Comparison of ENCODE assay signal across 25 mouse cellular contexts in the genomic region with DNA sequence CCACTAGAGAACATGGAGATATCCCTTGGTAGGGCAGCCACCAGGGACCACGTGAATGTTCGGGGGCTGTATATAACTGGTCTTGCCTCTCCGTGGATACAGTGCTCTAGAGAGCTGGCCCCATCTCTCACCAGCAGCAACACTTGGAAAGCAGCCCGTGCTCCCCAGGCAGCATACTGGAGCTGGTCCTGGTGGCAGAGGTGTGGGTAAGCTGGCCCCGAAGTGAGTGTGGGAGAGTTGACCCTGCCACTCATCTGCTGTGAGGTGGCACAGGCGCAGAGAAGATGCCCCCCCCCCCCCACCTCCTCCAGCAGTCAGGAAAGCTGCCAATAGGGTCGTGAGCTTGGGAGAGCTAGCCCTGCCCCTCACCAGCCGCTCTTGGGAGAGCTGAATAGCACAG.
DNase-seq lines count a peak whose midpoint lies in the region; ATAC-seq and TF ChIP-seq lines count a peak whose summit lies in the region.
"Had no signal": no experiment of that assay in that cellular context is flagged by ENCODE, and none has a peak within 500 bp of the region (broad histone marks: within the 10 kb centered on the region; RNA-seq: fewer than 3 reads in every experiment).

No protein-coding gene starts in this region.

- ATAC-seq in cerebellum, adult (ENCODE audit: insufficient number of reproducible peaks, low FRiP score, low TSS enrichment) = 0 out of 2 replicates have a peak, but pooled peaks have one; percentile 31
- peak; percentile 12; the same call in 1 of the 2 replicates for ATAC-seq in forebrain, embryonic 16.5 days
- no peak for ATAC-seq in forebrain, embryonic 12.5 days (ENCODE audit: low FRiP score)
- ATAC-seq: forebrain, embryonic 13.5 days had no signal

- H3K4me2 ChIP-seq in forebrain, embryonic 16.5 days (ENCODE audit: low read length) = no peak overlapping the region
- H3K4me2 ChIP-seq in forebrain, embryonic 12.5 days = no peak overlapping the region
- H3K4me2 ChIP-seq: forebrain, embryonic 13.5 days; hindbrain, embryonic 12.5 days; kidney, embryonic 15.5 days; limb, embryonic 13.5 days; liver, embryonic 11.5 days; lung, embryonic 15.5 days; midbrain, embryonic 12.5 days; neural tube, embryonic 12.5 days had no signal

- no peak overlapping the region for H3K27ac ChIP-seq in cerebellum, adult 2 months (ENCODE audit: insufficient read depth, low read length)
- H3K27ac ChIP-seq in forebrain, embryonic 16.5 days (ENCODE audit: low read length) = no peak overlapping the region
- H3K27ac ChIP-seq in forebrain, embryonic 12.5 days = no peak overlapping the region
- H3K27ac ChIP-seq: forebrain, embryonic 13.5 days; gastrocnemius, adult 2 months; hindbrain, embryonic 12.5 days; kidney, embryonic 15.5 days; limb, embryonic 13.5 days; lung, embryonic 15.5 days; midbrain, embryonic 12.5 days; neural tube, embryonic 12.5 days had no signal

- intact Hi-C loops in left cerebral cortex, postnatal 4 days (cut with DNase I) = no loop called here
- intact Hi-C loops in left cerebral cortex, postnatal 14 days (cut with DNase I) = no loop called here

- TF ChIP-seq CTCF in cerebellum, adult 2 months (IDR thresholded peaks at IDR 0.05; ENCODE audit: borderline replicate concordance, insufficient read depth, low read depth, low read length) = no peak

- no peak for DNase-seq in cerebellum, adult 2 months
- peak; percentile 22 for DNase-seq in left cerebral cortex, postnatal 4 days
- no peak for DNase-seq in left cerebral cortex, postnatal 14 days (ENCODE audit: low spot score in 2 of 2)
- peak; percentile 22 for DNase-seq in NIH3T3 (ENCODE audit: low read depth)
- DNase-seq in natural killer cell, adult 2 months (ENCODE audit: low spot score in 2 of 2) = no peak
- DNase-seq: adrenal gland, adult 8-10 months; cerebellum, adult 11 months; gastrocnemius, adult 2 months; heart, postnatal 14 days; kidney, adult 18-20 months; kidney, postnatal 25 days; thymus, adult 2 months; thymus, postnatal 36 days had no signal

- H3K27me3 ChIP-seq in cerebellum, adult 2 months (ENCODE audit: control insufficient read depth, insufficient read depth, low read length) = no peaks in the 10 kb centered on the region
- H3K27me3 ChIP-seq in forebrain, embryonic 16.5 days (replicated peaks; ENCODE audit: control insufficient read depth, insufficient read depth, low read length) = no peaks in the 10 kb centered on the region
- H3K27me3 ChIP-seq in forebrain, embryonic 12.5 days = no peaks in the 10 kb centered on the region
- H3K27me3 ChIP-seq: CH12.LX; forebrain, embryonic 13.5 days; hindbrain, embryonic 12.5 days; kidney, embryonic 15.5 days; limb, embryonic 13.5 days; lung, embryonic 15.5 days; midbrain, embryonic 12.5 days; neural tube, embryonic 12.5 days had no signal

- H3K9ac ChIP-seq in forebrain, embryonic 16.5 days (replicated peaks; ENCODE audit: low read depth, low read length) = no peak overlapping the region
- H3K9ac ChIP-seq in forebrain, embryonic 12.5 days = no peak overlapping the region
- H3K9ac ChIP-seq: forebrain, embryonic 13.5 days; hindbrain, embryonic 12.5 days; kidney, embryonic 15.5 days; limb, embryonic 13.5 days; lung, embryonic 15.5 days; midbrain, embryonic 12.5 days; neural tube, embryonic 12.5 days had no signal

- no peaks in the 10 kb centered on the region for H3K9me3 ChIP-seq in forebrain, embryonic 16.5 days (ENCODE audit: control insufficient read depth, low read length)
- no peaks in the 10 kb centered on the region for H3K9me3 ChIP-seq in forebrain, embryonic 12.5 days
- H3K9me3 ChIP-seq: forebrain, embryonic 13.5 days; hindbrain, embryonic 12.5 days; kidney, embryonic 15.5 days; limb, embryonic 13.5 days; lung, embryonic 15.5 days; midbrain, embryonic 12.5 days; neural tube, embryonic 12.5 days had no signal

- no peak overlapping the region for H3K4me3 ChIP-seq in cerebellum, adult 2 months (replicated peaks; ENCODE audit: insufficient read depth, low read depth, low read length)
- H3K4me3 ChIP-seq in forebrain, embryonic 16.5 days (replicated peaks; ENCODE audit: low read length) = no peak overlapping the region
- no peak overlapping the region for H3K4me3 ChIP-seq in forebrain, embryonic 12.5 days (replicated peaks)
- H3K4me3 ChIP-seq: forebrain, embryonic 13.5 days; gastrocnemius, adult 2 months; hindbrain, embryonic 12.5 days; kidney, embryonic 15.5 days; limb, embryonic 13.5 days; lung, embryonic 15.5 days; midbrain, embryonic 12.5 days; neural tube, embryonic 12.5 days had no signal

- 5% methylated on average over 8 of the region's 8 CpGs for WGBS in cerebellum, adult 2 months
- WGBS in forebrain, embryonic 16.5 days = 34% methylated on average over 8 of the region's 8 CpGs
- WGBS in forebrain, embryonic 12.5 days = 49% methylated on average over 8 of the region's 8 CpGs

- H3K36me3 ChIP-seq in forebrain, embryonic 16.5 days (ENCODE audit: control insufficient read depth, insufficient read depth) = no peaks in the 10 kb centered on the region
- no peaks in the 10 kb centered on the region for H3K36me3 ChIP-seq in forebrain, embryonic 12.5 days (replicated peaks)
- H3K36me3 ChIP-seq: hindbrain, embryonic 12.5 days; kidney, embryonic 15.5 days; limb, embryonic 13.5 days; lung, embryonic 15.5 days; midbrain, embryonic 12.5 days; neural tube, embryonic 12.5 days had no signal

- H3K4me1 ChIP-seq in cerebellum, adult 2 months (ENCODE audit: control insufficient read depth, insufficient read depth, low read length) = no peaks in the 10 kb centered on the region
- H3K4me1 ChIP-seq in forebrain, embryonic 16.5 days (replicated peaks; ENCODE audit: control insufficient read depth, insufficient read depth, low read length) = no peaks in the 10 kb centered on the region
- H3K4me1 ChIP-seq in forebrain, embryonic 12.5 days = 0 out of 2 replicates have a peak, but pooled peaks cover 3% of the 10 kb centered on the region
- H3K4me1 ChIP-seq: kidney, embryonic 15.5 days; lung, embryonic 15.5 days had no signal

- no peak for TF ChIP-seq POLR2A in cerebellum, adult 2 months (IDR thresholded peaks at IDR 0.05; ENCODE audit: borderline replicate concordance, insufficient read depth, low read length)

Comparison
In these comparisons a context has a peak if more than half of its experiments do, and no peak if none do; other contexts are left out.
1. DNase-seq: peak in left cerebral cortex, postnatal 4 days (single experiment) and NIH3T3 (single experiment); none in cerebellum, adult 2 months (0 of 2), left cerebral cortex, postnatal 14 days (0 of 2) and natural killer cell, adult 2 months (0 of 2).